Mouse (Mus musculus): ENCODE measurements around the gene Stim1.
"Not testable (repeated sequence)": the region's sequence is repeated elsewhere in the genome, so short reads cannot be mapped to it uniquely, and the experiment has no call there.

Gene Stim1

DNA sequence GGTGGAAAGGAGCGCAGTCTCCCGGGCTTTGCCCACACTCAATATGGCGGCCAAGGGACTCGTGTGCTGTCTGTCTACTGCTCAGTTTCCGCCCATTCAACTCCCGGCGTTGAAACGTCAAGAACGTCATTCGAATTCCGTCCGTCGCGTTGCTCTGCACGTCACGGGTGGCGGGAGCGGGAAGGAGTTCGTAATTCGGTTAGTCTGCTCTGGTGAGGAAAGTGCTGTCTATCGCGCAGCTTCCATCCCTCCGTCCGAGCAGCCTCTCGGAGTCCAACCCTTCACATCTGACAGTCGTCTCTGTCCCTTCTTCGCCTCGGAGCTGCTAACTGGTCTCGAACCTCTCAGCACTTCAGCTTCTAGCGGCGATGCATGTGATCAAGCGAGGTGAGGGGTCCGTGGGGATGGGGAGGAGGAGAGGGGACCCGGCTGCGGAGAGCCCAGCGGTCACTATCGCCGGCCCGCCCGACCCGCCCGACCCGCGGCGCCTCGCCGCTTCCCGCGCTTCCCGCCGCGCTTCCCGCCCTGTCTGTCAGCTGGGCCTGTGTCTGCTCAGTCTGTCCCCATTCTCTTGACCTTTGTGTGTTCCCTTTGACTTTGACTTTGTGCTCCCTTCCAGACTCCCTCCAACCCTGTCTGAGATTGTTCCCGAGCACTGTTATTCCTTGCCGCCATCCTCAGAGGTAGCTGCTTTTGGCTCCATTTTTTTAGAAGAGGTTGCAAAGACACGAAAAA, 174.2 kb downstream of the Stim1 start, which contains the start of gene Rrm1:
TSS of gene Rrm1 (plus strand) at position 39 of the 735 bp plus-strand sequence.
- peak; percentile 97 for DNase-seq (ENCODE audit: low read depth, low spot score)

DNA sequence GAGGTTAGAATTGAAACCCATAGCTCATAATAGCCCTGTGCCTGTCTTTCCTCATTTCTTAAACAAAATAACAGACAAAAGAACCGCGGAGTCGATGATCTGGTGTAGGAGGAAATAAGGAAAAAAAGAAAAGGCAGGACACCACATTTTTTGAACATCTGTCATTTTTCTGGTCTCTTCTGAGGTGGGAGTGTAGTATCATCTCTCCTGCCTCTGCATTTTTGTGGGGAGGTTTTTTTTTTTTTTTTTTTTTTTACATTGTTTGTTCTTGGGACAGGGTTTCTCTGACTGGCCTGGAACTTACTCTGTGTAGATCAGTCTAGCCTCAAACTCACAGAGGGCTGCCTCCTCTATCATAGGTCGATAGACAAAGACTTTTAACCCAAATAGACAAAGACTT, 174.8 kb downstream of the Stim1 start:
- no peak for DNase-seq (ENCODE audit: low read depth, low spot score)

DNA sequence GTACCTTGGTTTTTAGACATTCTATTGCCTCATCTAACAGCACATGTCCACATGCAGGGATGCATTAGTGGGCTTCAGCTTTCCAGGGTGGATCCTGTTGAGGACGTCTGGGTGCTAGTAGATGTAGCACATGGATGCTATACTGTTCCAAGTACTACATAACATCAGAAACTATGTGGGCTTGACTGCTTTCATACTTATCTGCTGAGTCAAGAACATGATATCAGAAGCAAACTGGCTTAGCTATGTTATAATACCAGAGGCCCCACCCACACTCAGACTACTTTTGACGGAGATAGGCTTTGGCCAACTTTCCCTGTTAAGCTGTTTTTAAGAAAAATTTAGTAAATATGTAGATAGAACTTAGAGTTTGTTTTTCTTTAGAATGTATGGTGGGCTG, 176.7 kb downstream of the Stim1 start:
- DNase-seq (ENCODE audit: low read depth, low spot score) = no peak

DNA sequence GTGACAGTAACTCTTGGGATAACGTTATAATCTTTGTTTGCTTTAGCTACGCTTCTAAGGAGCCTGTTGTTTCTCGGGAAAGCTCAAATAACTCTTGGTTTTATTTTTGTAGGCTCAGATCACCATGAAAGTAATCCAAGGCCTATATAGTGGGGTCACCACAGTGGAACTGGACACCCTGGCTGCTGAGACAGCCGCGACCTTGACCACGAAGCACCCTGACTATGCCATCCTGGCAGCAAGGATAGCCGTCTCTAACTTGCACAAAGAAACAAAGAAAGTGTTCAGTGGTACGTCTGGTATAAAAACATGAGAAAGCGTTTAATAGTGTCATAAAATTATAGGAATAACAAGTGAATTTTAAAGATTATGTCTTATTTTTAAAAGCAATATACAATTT, 178.8 kb downstream of the Stim1 start:
- DNase-seq (ENCODE audit: low read depth, low spot score) = no peak

DNA sequence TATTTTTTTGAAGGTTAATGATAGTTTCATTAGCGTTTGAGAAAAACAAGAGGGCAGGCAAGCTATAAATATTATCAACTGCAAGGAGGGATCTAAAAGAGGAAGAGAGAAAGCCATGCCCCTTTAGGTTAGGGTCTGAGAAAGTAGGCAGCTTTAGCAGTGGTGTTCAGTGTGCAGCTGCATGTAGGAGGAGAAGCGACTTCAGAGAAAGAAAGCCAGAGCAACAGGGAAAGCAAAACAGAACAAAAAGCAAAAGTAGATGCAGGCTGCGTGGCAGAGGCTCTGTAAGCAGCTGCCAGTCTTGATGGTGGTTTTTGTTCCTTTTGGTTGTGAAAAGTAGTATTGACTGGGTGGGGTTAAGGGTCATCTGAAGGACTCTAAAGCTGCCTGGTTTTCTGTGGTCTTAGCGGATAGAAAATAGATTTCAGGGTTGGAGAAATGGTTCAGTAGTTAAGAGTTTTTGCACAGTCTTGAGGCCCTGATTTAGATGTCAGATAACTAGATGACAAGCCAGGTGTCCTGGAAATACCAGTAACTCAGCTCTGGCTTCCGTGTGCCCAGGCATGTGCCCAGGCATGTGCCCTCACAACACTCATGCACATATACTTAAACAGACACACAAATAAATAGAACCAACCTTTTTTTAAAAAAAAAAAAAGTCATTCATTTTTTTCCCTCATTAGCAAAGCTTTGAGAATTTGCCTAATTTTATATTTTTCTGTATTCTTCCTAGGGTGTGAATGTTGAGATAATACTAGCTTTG, 191.2 kb downstream of the Stim1 start:
- DNase-seq (ENCODE audit: low read depth, low spot score) = no peak

DNA sequence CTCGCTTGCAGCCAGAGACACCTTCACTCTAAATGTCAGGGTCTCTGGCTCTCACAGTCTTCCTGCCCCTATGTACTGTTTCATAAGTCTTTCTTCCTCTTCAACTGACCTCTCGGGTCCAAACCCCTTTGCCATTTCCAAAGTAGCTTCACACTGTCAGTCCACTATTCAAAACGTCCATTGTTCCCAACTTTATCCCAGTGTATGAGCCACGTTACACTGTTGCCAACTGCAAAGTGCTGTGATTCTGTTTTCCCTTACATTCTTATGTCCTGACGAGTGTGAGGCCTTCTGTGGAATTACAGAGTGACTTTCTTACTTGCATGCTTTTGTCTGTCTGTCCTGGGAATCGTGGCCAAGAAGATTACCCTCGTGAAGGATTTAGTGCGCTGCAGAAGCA, 200.0 kb downstream of the Stim1 start:
- no peak for DNase-seq (ENCODE audit: low read depth, low spot score)

DNA sequence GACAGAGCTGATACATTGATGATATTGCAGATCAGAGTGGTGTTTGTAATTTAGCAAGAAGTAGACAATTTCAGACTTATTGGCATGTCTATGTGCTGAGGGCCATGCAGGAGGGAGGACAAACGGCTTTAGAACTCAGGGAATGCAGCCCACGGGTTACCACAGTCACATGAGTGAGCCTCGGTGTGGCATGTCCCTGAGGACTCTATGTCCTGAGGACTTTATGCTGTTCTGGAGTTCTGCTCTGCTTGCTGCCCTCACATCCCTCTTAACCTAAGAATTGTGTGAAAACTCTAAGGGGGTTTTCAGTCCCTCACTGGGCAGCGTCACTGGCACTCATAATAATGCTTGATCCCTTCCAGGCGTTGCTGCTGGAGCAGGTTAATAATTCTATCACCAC, 205.1 kb downstream of the Stim1 start:
- no peak for DNase-seq (ENCODE audit: low read depth, low spot score)

DNA sequence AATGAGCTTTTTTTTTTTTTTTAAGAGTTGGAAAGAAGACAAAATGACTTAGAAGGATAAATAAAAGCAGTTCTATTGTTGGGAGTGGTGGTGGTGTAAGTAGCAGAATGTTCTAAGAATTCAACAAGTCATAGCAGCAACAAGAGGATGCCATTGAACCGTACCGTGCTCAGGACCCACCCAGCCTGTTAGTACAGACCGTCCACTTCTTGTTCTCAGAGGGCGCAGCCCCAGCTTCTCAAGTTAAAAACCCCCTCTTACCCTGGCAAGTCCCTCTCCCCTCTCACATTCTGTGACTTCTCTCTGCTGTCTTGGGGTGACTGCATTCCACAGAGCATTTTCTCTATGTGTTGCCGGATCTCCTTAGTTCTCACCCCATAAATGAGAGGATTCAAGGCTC, 209.0 kb downstream of the Stim1 start:
- DNase-seq (ENCODE audit: low read depth, low spot score) = no peak

DNA sequence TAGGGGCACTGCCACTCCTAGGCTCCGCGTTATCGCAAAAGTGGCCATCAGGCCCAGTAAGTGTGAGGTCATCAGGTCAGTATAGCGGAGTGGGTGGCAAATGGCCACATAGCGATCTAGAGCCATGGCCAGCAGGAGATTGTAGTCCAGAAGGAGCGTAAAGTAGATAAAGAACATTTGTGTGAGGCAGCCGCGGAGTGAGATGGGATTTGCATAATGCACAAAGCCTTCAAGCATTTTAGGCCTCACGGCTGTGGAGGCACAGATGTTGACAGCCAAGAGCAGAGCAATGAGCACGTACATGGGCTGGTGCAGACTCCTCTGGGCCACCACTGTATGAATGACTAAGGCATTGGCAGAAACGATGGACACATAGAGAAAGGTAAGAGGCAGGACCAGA, 209.8 kb downstream of the Stim1 start:
- no peak for DNase-seq (ENCODE audit: low read depth, low spot score)

DNA sequence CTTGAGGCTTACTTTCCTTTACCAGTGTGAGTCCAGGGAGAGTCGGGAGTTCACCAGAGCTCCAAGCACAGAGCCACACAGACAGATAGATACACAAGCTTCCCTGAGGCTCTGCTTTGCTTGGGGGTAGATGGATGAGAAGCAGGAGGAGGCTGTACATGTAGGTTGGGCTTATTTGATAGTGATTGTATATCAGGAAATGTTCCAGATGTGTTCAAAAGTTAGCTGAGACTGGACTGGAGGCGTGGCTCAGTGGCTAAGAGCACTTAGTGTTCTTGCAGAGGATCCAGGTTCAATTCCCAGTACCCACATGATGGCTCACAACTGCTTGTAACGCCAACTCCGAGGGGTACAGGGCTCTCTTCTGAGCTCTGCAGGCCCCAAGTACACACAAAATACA, 210.8 kb downstream of the Stim1 start:
- DNase-seq (ENCODE audit: low read depth, low spot score) = no peak

DNA sequence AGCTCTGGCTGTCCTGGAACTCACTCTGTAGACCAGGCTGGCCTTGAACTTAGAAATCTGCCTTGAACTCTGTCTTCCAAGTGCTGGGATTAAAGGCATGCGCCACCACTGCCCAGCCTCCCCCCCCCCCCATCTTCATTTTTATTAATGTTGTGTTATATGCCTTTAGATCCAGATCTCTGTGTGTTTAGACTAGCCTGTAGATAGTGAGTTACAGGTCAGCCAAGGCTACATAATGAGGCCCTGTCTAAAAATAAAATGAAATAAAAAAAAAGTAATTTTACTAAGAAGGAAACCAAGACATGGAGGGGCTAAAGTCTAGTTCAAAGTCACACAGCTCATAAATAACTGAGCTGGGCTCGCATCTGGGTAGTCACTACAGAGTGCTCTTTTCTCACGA, 211.3 kb downstream of the Stim1 start:
- DNase-seq (ENCODE audit: low read depth, low spot score) = no peak

DNA sequence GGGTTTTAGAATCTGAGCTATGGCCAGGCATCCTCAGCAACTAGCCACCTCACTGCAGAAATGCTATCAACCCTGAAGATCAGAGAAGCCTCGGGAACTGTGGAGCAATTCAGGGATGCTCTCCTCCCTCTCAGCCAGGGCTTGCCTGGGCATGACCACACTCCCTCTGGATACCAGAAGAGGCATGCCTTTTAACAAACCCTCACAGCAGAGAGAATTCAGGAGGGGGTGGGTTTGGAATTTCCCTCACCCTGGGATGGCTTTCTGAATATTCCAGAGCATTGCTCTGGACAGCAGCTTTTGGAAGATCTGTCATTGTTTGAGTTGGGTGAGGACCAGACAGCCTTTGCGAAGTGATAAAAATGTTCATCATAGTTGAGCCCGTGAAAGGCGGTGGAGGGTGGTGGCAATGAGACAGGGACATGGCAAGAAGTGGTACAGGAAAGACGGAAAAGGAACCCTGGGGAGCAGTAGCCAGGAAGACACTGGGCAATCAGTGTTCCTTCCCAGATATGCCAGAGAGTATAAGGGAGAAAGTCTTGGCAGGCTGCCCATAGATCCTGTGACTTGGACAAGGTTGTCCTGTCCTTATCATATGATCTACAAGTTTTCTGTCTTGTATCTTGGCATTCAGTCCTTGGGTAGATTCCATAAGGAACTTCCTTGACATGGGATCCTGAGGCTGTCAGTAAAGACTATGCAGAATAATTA, 211.9 kb downstream of the Stim1 start:
- no peak for DNase-seq (ENCODE audit: low read depth, low spot score)

DNA sequence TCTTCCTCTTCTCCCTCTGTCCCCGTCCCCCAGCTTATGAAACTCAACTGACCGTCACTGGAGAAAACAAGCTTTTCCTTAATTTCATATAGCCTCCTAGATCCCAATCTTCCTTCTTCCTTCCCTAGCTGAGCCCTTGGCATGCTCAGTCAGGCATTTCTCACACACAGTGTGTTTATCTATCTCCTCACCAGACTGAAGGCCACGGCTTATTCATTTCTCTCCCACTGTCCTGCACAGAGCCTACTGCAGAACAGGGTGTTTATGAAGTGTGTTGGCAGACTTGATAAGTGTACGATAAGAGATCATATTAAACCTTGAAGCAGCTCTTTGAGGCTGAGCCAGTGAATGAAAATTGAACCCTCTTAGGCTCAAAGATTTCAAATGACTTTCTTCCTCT, 213.2 kb downstream of the Stim1 start:
- no peak for DNase-seq (ENCODE audit: low read depth, low spot score)

DNA sequence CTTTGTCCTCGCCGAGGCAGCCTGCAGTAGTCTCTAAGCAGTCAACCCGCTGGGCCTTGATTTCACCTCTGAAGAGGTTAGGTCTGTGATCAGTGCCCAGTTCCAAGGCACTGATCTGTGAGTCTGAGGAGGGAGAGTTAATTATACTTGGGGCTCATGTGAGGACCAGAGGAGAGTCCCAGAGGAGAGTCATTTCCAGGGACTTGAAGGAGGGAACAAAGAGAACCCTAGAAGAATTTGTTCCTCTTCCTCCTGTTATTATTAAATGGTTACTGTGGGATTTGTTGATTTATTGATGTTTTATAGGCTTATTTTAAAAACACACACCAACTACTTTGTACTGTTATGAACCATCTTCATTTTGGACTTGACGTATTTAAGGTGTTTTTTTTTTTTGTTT, 214.0 kb downstream of the Stim1 start, which contains the start of gene Olfr543:
TSS of gene Olfr543 (minus strand) at position 101 of the 400 bp plus-strand sequence.
- DNase-seq (ENCODE audit: low read depth, low spot score) = no peak

DNA sequence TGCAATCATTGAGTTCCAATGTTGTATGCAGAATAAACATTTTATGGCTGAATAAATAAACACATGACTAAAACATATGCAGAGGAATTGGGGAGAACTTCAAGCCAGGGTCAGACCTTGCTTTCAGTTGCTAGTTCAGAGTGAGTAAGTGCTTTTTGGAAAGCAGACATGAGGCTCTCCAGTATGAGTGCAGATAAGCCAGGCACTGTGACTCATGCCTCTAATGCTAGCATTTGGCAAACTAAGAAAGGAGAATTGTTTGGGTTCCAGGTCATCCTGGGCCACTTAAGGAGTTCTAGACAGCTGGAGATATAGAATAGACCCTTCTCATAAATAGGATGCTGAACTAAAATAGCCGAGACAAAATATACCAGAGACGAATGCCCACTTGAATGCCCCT, 216.1 kb downstream of the Stim1 start:
- no peak for DNase-seq (ENCODE audit: low read depth, low spot score)

DNA sequence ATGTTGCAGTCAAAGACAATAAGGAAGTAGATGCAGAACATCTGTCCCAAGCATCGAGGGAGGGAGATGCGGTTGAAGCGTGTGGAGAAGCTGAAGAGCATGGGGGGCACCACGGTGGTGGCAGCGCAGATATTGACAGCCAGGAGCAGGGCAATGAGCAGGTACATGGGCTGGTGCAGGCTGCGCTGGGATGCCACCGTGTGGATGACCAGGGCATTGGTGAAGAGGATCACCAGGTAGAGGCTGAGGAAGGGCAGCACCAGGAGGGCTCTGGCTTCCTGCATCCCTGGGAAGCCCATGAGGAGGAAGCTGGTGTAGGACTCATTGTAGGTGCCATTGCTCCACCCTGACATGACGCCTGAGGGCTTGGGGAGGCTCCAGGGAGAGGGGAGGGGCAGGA, 217.2 kb downstream of the Stim1 start:
- not testable (repeated sequence) for DNase-seq (ENCODE audit: low read depth, low spot score)

DNA sequence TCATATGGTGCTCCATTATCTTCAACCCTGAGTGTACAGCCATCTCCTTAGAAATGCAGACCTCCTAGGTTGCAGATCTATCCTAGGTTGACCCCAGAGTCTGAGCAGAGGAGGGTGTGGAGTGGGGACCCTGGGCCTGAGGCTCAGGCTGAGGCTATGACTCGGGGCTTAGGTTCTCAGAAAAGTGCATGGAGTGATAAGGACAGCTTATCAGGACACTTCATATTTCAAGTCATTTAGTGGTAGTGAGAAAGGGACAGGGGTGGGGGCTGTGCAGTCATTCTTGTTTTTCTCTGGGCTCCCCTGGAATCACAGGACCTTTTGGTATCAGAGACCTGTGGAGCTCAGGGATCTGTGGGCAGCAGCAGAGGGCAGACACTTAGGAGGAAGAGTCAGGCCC, 218.5 kb downstream of the Stim1 start:
- DNase-seq (ENCODE audit: low read depth, low spot score) = no peak
